Mouse (Mus musculus) retina, postnatal 7 days (tissue): ENCODE measurements around the gene Asxl1.

Source experiments
- DNase-seq: peaks from one replicate; pipeline ENCODE4 v3.0.0-alpha.2; 2012; ENCODE audit warnings: low read depth, low spot score

Asxl1 gene

DNA sequence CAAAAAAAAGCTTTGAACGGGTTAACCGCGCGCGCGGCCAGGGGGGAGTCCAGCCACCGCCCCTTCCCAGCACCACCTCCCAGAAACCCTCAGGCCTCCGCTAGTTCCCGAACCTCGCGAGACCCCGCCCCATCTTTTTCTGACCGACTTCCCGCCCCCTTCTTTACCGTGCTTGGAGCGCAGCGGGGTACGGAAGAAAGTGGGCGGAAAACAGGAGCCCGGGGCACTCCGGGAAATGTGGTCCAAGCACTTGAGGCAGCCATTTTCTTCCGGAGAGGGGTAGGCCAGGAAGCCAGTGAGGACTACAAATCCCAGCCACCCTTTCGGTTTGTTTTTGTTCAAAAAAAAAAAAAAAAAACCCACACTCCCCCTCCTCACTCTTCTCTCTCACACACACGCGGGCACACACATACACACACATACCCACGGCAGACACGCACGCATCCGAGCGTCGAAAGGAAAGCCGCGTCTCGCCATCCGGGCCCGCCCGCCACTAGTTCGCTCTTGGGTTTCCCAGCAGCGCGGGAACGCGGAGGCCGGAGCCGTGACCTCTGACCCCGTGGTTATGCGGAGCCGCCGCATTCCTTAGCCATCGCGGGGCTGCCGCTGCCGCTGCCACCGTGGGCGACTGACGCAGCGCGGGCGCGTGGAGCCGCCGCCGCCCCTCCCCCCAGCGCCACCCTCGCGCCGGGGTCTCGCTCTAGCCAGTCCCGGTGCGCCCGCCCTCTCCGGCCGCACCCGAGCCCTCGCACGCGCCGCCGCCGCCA, at the start of gene Asxl1:
Asxl1 (plus strand) TSS at position 376 of the 767 bp plus-strand sequence.
- DNase-seq, result peak; percentile 95

DNA sequence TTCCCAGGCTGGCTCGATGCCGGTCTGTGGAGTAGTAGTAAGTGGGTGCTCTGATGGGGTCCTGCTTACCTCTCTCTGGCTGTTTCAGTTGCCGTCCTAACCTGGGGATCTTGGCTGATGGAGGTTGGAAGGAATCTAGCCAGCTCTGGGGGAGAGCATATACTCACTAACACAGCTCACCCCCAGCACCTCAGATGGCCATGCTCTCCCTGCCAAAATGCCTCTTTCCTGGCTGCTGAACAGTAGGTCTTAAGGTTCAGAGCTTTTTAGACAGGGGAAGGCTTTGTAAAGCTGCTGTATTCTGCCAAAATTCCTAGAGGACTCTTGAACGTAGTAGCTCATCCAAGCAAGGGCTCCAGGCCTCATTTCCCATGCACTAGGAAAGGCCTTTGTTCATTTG, 47.9 kb upstream of the Asxl1 start:
- no peak for DNase-seq

DNA sequence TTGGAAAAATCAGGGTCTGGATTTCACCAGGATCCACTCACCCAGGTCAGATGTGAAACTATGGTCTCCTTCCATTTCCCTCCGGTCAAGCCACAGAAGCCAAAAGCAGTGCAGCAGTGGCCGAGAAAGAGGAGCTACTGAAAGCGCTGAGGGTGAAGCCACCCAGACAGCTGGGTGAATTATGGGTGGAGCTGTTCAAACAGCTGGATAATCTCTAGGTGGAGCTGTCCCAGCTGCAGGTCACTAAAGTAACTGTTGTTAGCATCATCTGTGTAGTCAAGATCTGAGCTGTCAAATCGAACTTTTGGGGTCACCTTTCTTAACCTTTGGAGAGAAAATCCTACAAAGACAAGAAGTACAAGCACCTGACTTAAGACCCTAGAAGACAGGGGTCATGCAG, 47.2 kb upstream of the Asxl1 start:
- DNase-seq, result no peak

DNA sequence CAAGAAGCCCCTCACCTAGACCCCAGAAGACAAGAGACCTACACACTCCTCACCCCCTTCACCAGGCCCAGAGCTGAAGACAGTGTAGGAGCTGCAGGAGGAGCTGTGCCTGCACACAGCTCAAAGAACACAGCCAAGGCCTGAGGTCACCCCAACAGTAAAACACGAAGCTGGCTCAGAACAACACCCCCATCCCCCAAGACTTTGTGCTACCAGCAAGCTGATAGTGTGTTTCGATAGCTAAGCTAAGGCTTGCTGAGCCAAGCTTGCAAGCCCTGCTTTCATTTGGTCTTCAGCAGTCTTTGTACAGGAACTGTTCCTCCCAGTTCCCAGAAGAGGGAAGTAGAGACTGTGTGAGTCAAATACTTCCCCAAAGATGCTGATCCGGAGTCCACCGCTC, 46.8 kb upstream of the Asxl1 start:
- DNase-seq, result no peak

DNA sequence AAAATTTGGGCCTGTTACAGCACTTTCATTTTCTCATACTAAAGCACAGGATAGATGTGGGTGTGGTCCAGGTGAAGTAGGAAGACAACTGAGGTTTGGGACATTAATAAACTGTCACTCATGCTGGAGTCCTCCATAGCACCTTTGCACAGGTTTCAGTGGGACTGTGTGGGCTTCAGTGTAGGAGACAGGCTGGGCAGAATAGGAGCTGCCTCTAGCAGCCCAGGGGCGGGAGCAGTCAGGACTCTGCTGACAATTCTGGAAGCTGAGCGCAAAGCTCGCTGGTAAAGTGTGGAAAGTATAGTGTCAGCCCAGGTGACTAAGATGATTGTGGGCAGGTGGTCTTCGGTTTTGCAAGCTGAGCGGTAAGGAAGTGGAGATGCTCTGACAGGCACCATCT, 44.5 kb upstream of the Asxl1 start:
- no peak for DNase-seq

DNA sequence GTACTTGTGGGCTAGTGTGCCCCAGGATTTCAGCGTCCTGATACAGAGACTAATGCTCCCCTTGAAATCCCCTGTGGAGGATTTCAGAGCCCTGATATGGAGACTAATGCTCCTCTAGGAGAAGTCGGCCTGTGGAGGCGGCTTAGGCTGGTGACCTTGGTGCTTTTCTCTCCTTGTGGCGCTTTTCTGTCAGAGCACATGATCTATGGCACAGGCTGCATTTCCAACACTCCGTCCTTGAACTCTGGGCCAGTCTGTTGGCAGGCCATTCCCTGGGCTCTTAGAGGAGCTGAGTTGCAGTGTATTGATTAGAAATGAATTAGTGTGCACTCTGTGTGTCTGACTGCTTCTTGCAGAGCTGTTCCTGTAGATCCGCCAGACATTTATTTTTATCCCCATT, 40.4 kb upstream of the Asxl1 start:
- DNase-seq, result no peak

DNA sequence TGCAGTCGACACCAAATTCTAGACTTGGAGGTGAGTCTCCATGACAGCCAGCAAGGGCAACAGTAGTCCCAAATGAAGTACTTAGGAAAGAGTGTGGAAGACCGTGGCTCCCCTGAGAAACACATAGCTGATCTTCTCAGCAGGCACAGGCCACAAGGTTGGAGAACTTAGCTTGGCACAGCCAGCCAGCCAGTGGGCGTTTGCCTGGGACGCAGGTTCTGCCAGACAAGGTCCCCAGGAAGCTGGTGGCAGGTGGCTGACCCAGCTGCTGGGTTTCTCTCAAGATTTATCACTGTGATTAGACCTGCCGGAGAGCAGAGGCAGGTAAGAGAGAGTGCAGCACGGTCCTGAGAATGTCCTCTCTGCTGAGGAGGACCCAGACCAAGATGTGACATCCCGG, 37.0 kb upstream of the Asxl1 start:
- no peak for DNase-seq

DNA sequence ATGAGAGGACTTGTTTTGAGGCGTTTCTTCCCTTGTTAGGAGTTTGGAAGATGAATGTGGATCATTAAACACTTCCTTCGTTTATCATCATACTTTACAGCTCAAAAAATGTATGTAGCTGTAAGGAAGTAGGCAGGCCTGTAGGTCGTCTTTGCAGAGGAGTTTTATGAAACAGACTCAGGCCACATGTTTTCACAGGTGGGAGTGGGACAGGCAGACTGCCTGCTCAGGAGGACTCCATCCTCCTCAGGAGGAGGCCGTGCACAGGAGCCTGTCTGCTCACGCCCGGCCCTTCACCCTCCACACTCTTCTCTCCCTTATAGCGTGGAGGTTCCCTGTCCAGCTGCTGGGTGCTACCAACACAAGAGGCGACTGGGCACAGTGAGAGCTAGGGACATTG, 36.5 kb upstream of the Asxl1 start:
- no peak for DNase-seq

DNA sequence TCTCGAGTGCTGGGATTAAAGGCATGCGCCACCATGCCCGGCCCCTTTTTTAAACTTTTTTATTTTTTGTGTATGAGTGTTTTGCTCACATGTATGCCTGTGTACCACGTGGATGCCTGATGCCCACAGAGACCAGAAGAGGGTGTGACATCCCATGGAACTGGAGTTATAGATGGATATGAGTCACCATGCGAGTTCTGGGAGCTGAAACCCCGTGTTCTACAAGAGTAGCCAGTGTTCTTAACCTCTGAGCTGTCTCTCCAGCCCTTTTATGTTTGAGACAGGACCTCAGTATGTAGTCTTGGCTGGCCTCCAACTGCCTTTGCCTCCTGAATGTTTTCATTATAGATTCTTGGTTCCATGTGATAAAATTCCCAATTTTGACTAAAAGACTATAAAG, 35.4 kb upstream of the Asxl1 start:
- DNase-seq, result no peak

DNA sequence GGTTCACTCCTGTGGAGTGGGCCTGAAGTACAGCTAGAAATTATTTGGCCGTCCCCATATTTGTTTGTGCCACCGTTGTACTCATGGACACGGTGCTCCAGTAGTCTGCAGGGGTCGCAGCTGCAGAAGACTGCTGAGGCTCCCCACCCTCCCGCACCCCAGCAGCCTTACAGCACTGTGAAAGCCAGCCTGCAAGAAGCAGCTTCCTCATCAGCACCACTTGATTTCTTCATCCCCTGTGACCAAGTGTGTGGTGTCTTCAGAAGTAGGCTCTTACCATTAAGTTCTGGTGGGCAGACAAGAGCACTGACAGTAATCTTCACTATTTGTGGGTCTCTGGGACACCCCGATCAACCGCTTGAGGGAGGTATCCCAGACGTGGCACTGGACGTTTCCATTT, 32.7 kb upstream of the Asxl1 start:
- no peak for DNase-seq

DNA sequence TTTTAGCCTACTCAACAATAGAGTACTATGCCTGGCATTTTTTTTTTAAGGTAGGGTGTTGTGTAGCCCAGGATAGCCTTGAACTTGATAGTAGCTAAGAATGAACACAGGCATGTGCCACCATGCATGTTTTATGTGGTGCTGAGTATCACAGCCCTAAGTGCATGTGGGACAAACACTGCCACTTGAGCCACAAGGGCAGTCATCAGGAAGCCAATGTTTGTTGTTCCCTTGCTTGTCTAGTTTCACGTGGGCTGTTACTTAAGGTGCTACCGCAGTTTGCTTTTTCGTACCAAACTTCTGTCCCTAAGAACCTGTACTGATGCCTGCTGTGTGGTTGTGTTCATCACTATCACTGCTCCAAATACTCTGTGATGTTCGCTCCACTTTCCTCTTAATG, 27.2 kb upstream of the Asxl1 start:
- no peak for DNase-seq

DNA sequence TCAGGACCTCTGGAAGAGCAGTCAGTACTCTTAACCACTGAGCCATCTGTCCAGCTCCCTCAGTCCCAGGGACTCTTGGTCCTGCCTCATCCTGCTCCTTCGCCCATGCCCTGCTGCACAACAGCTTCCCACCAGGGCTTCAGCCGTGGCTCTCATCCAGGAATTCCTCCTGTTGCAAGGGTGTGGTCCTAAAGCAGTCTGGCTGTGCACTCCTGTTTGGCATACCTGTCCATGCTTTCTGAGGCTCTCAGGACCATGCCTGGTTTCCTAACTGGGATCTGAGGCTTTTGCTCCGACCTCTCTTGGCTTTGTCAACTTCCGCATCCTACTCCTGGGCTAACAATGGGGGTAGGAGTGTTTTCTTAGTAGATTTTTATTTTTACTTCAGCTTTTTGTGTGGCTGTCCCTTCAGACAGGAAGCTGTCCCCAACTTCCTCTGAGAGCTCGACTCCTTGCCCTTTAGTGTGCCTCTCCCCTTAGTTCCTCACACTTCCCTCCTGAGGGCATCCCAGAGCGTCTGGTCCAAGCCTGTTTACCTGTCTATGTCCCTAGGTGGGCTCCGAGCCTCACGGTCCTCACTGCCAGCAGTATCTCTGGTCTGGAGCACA, 26.5 kb upstream of the Asxl1 start:
- no peak for DNase-seq

DNA sequence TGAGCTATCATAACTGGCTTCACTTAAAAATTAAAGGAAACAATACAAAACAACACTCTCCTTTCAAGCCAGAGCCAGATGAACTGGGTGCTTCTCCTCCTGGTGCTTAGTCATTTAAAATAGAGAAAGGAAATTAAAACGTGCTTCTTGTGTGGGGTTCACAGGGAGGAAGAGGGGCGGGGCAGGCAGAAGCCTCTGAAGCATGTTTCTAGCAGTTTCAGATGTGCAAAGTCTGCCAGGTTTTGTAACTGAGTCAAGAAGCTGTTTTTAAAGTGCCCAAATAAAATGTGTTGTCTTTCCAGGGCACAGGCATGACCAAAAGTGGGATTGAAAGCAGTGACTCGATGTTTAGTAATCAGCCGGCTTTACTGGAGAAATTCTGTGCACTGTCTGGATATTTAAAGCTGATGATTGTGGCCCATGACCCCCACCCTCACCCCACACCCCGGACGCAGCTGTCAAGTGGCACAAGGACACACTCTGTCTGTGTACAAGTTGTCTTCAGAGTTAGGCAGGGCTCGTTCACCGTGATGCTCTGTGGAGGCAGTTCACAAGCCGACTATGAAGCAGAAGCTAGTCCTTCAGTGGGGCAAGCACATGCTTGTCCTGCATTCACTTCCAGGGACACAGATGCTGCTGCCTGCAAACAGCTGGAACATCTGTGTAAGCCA, 19.8 kb upstream of the Asxl1 start:
- no peak for DNase-seq

DNA sequence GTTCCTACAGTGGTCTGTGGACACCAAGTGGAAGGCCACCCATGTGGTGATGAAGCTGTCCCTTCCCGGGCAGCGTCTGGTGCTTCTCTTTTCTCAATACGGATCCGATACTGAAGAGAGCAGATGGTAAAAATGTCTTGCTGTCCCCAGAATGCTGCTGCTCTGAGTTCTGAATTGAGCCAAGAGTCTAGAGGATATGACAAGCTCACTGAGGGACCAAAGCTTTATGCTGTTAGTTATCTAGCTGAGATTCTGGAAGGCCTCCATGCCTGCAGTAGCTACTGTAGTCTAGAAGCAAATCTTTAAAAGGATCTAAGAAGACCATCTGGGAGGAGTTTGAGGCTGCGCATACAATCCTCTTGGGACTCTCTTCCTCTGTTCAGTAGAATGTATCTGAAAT, 13.4 kb upstream of the Asxl1 start:
- DNase-seq, result no peak

DNA sequence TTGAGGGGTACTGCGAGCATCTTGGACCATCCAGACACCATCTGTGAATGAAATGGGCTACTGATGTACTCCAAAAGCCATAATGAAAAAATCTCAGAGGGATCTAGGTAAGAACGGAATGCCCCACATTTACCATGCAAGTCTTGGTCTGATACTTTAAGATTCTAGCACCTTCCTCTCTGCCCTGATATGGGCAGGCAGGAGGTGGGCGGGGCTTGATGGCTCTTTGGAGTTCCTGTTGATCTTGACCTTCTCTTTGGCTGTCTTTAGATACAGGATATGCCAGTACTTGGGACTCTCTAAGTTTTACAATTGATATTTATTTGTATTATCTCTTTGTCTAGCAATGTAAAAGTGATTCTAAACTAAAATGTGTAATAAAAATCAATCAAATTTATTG, 12.6 kb upstream of the Asxl1 start:
- DNase-seq, result no peak

DNA sequence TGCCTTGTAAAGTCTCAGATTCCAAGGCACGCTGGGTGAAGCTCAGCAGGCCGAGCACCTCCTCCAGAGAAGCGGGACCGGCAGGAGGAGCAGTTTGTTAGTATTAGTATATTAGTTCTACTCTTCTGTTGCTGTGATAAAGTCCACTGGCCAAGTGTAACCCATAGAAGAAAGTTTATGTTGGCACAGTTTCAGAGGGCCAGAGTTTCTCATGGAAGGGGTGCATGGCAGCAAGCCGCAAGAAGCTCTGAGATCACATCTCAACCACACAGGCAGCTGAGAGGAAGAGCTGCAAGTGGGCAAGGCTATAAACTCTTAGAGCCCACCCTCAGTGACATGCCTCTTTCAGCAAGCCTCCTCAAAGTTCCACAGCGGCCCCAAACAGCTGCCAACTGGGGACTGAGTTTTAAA, 11.8 kb upstream of the Asxl1 start:
- DNase-seq, result no peak

DNA sequence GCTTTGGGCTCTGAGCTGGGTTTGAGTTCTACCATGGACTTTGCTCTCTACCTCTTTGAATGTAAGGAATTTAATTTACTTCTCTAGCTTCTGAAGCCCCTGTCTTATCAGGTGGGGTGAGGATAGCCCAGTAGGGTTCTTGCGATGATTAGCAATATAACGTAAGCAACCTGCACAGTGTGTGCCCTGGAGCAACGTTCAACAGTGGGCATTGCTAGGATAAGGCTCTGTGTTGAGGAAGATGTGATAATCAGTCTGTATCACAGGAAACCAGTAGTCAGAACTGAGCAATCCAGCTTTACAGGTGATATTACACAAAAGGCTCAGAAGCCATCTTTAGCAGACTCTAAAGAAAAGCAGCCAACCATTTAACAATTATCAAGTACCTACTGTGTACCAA, 11.3 kb upstream of the Asxl1 start:
- DNase-seq, result no peak

DNA sequence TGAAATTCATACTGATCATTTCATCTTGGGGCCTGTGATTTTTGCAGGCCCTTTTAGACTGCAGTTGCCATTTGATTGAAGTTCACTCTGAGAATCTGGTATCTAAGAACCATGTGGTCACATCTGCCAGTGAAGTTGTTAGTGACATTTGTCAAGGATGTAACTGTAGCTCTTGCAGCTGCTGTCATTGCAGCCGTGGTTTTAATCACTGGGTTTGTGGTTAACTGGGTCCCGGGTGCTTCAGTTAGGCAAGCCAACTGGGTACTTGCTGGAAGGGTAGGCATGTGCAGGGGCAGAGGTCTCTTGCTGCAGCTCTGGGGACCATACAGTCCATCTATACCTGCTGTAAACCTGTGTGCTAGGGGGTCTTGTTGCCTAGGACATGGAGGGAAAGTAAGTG, 9.5 kb upstream of the Asxl1 start:
- no peak for DNase-seq

DNA sequence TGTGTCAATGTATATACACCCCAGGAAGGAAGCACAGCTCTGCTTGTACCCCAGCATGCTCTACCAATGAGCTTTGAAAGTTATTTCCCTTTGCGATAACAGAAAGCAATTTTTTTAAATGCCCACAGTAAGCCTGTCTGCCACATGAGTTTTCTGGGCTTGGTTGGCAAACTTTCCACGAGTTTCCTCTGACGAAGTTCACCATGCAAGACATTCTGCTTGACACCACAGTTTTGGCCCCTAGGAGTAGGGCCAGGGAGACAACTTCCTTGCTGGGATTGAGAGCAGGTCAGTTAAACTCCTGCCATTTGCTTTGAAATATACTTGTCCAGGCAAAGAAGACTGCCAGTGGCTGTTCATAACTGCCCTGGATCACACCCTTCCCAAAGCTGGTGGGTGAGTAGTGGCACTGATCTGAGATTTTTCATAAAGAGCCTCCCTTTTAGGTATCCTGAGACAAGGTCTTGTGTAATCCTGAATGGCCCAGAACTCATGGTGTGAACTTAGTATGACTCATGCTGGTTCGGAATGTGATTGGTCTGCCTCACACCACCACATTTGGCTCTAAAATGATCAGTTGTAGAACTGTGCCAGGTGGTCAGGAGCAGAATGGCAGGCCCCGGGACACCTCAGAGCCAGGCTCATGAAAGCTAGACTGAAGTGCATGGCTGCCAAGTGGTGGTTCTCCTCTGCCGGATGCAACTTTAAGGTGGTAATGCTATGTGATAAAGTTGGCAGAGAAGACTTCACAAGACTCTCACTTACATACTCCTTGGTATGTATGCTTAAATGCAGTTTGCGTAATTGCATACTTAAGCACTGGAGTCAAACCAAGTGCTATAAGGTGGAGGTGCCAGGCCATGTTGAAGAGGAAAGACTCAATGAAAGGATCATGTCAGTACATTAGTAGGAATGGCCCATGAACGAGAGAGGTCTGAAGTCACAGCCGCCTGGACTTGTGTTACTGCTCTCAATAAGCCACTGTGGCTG, 7.0 kb upstream of the Asxl1 start:
- DNase-seq, result no peak

DNA sequence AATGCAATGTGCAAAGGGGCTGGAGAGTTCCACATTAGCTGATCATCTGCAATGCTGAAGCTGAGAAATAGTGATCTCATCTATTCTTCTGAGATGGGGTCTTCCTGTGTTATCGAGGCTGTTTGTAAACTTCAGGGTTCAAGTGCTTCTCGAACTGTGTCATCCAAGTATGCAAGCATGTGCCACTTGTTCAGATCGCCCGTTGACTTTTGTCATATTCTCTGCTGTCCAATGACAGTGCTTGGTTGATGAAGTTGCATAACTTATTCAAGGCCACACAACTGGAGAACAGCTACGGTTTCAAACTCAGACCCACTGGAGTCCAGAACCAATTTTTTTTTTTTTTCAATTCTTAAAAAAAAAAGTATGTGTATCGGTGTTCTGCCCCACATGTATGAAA, 3.5 kb upstream of the Asxl1 start:
- DNase-seq, result no peak

DNA sequence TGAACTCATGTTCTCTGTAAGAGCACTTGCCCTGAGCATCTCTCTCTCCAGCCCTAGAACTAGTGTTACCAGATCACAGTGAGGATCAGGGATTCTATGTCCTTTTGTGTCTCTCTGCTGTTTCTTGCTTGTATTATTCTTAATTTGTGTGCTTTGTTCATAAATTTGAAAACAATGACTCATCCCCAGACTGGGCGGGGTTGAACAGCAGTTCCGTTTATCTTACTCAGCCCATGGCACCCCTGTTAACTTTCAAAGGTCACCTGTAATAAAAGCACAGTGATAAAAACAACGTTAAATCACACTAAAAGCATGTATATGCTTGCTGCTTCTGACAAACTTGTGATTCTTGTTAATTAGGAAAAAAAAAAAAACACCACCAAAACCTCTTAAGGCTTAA, 3.0 kb upstream of the Asxl1 start:
- no peak for DNase-seq

DNA sequence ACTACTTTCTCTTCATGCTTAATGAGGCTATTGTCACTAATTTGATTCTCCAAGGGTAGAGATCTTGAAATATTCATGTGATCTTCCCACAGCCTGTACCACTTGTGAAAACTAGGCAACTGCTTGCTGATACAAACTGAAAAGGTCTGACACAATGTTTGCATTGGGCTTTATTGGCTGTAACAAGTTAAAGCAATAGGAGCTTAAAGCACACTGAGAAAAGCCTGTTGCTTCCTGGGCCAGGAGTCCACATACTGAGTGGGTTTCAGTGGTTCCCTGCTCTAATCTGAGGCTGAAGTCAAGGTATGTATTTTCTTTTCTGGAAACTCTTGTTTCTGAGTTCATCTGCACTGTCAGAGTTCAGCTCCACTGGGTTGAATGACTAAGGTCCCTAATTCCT, 2.4 kb upstream of the Asxl1 start:
- no peak for DNase-seq
